21 mouse cellular contexts compared by ENCODE assay signal in genomic region chr8:77294599-77294998, GRCm38 (mm10).
DNase-seq lines count a peak whose midpoint lies in the region; ATAC-seq and TF ChIP-seq lines count a peak whose summit lies in the region.
"Had no signal": no experiment of that assay in that cellular context is flagged by ENCODE, and none has a peak within 500 bp of the region (broad histone marks: within the 10 kb centered on the region; RNA-seq: fewer than 3 reads in every experiment).

No protein-coding gene starts in this region.

- peak; percentile 40 for DNase-seq in intestine, embryonic 14.5 days (ENCODE audit: low spot score)
- DNase-seq in right cerebral cortex, postnatal 10 days (ENCODE audit: low spot score in 2 of 2): peak; percentile 48 to 63
- no peak for DNase-seq in right cerebral cortex, postnatal 14 days
- no peak for DNase-seq in left cerebral cortex, adult 2 months (ENCODE audit: extremely low spot score in 1 of 2, low spot score in 2 of 2)
- DNase-seq in MN1 (ENCODE audit: low spot score): no peak
- DNase-seq: adrenal gland, adult 2 months; cerebellum, adult 9-11 months; gastrocnemius, postnatal 10 days; heart, adult 18-20 months; lung, adult 18-20 months; lung, postnatal 14 days had no signal

- H3K4me3 ChIP-seq in intestine, embryonic 14.5 days (ENCODE audit: low read depth, low read length): no peak overlapping the region
- no peak overlapping the region for H3K4me3 ChIP-seq in intestine, embryonic 15.5 days (replicated peaks)
- no peak overlapping the region for H3K4me3 ChIP-seq in left cerebral cortex, adult 2 months
- no peak overlapping the region for H3K4me3 ChIP-seq in hindbrain, embryonic 13.5 days
- H3K4me3 ChIP-seq: embryonic facial prominence, embryonic 12.5 days; heart, embryonic 13.5 days; hindbrain, embryonic 15.5 days; limb, embryonic 10.5 days; midbrain, embryonic 13.5 days; neural tube, embryonic 12.5 days had no signal

- H3K9ac ChIP-seq in intestine, embryonic 14.5 days (ENCODE audit: low read length): no peak overlapping the region
- H3K9ac ChIP-seq in intestine, embryonic 15.5 days: no peak overlapping the region
- H3K9ac ChIP-seq in hindbrain, embryonic 13.5 days: no peak overlapping the region
- H3K9ac ChIP-seq: embryonic facial prominence, embryonic 12.5 days; heart, embryonic 13.5 days; hindbrain, embryonic 15.5 days; midbrain, embryonic 13.5 days; neural tube, embryonic 12.5 days had no signal

- TF ChIP-seq CTCF in left cerebral cortex, adult 2 months (IDR thresholded peaks at IDR 0.05): no peak

- peaks cover 19% of the 10 kb centered on the region for H3K36me3 ChIP-seq in intestine, embryonic 14.5 days (ENCODE audit: control insufficient read depth, insufficient read depth, low read length)
- H3K36me3 ChIP-seq in intestine, embryonic 15.5 days: no peaks in the 10 kb centered on the region
- H3K36me3 ChIP-seq in hindbrain, embryonic 13.5 days: no peaks in the 10 kb centered on the region
- H3K36me3 ChIP-seq: embryonic facial prominence, embryonic 12.5 days; hindbrain, embryonic 15.5 days; midbrain, embryonic 13.5 days; neural tube, embryonic 12.5 days had no signal

- intact Hi-C loops in left cerebral cortex, adult 2 months (cut with DNase I): loop anchor here (10.0 kb wide), 1 partner anchor 390 kb away; no protein-coding TSS in a partner anchor

- no peaks in the 10 kb centered on the region for H3K27me3 ChIP-seq in intestine, embryonic 14.5 days (replicated peaks; ENCODE audit: control insufficient read depth, insufficient read depth, low read length)
- H3K27me3 ChIP-seq in intestine, embryonic 15.5 days (replicated peaks): no peaks in the 10 kb centered on the region
- H3K27me3 ChIP-seq in hindbrain, embryonic 13.5 days: no peaks in the 10 kb centered on the region
- H3K27me3 ChIP-seq: embryonic facial prominence, embryonic 12.5 days; heart, embryonic 13.5 days; hindbrain, embryonic 15.5 days; midbrain, embryonic 13.5 days; neural tube, embryonic 12.5 days had no signal

- 88% methylated on average over 11 of the region's 11 CpGs for WGBS in intestine, embryonic 14.5 days
- WGBS in intestine, embryonic 15.5 days: 86% methylated on average over 11 of the region's 11 CpGs
- 90% methylated on average over 11 of the region's 11 CpGs for WGBS in hindbrain, embryonic 13.5 days

- no peak overlapping the region for H3K4me2 ChIP-seq in intestine, embryonic 14.5 days (ENCODE audit: low read length)
- no peak overlapping the region for H3K4me2 ChIP-seq in intestine, embryonic 15.5 days (replicated peaks)
- no peak overlapping the region for H3K4me2 ChIP-seq in hindbrain, embryonic 13.5 days
- H3K4me2 ChIP-seq: embryonic facial prominence, embryonic 12.5 days; heart, embryonic 13.5 days; hindbrain, embryonic 15.5 days; midbrain, embryonic 13.5 days; neural tube, embryonic 12.5 days had no signal

- H3K9me3 ChIP-seq in intestine, embryonic 14.5 days (ENCODE audit: control insufficient read depth, low read length): 0 out of 2 replicates have a peak, but pooled peaks cover 4% of the 10 kb centered on the region
- H3K9me3 ChIP-seq in intestine, embryonic 15.5 days: no peaks in the 10 kb centered on the region
- H3K9me3 ChIP-seq in hindbrain, embryonic 13.5 days: no peaks in the 10 kb centered on the region
- H3K9me3 ChIP-seq: hindbrain, embryonic 15.5 days; limb, embryonic 10.5 days; midbrain, embryonic 13.5 days; neural tube, embryonic 12.5 days had no signal

- no peak overlapping the region for H3K27ac ChIP-seq in intestine, embryonic 14.5 days (ENCODE audit: low read depth)
- no peak overlapping the region for H3K27ac ChIP-seq in intestine, embryonic 15.5 days
- H3K27ac ChIP-seq in left cerebral cortex, adult 2 months: peak overlapping the region; percentile 32; the same call in 1 of the 2 replicates
- no peak overlapping the region for H3K27ac ChIP-seq in hindbrain, embryonic 13.5 days
- H3K27ac ChIP-seq: embryonic facial prominence, embryonic 12.5 days; heart, embryonic 13.5 days; hindbrain, embryonic 15.5 days; kidney, postnatal 0 days; limb, embryonic 10.5 days; midbrain, embryonic 13.5 days; neural tube, embryonic 12.5 days had no signal

- no peak for ATAC-seq in intestine, embryonic 14.5 days (replicated peaks; ENCODE audit: low FRiP score, low TSS enrichment, low read depth)
- no peak for ATAC-seq in intestine, embryonic 15.5 days
- no peak for ATAC-seq in hindbrain, embryonic 13.5 days (ENCODE audit: low FRiP score)
- ATAC-seq: intestine, postnatal 0 days; midbrain, embryonic 13.5 days had no signal

- H3K4me1 ChIP-seq in intestine, embryonic 14.5 days (replicated peaks; ENCODE audit: control insufficient read depth, insufficient read depth, low read length): no peaks in the 10 kb centered on the region
- no peaks in the 10 kb centered on the region for H3K4me1 ChIP-seq in intestine, embryonic 15.5 days (replicated peaks)
- H3K4me1 ChIP-seq in hindbrain, embryonic 13.5 days (replicated peaks): no peaks in the 10 kb centered on the region
- H3K4me1 ChIP-seq: embryonic facial prominence, embryonic 12.5 days; hindbrain, embryonic 15.5 days; limb, embryonic 10.5 days; neural tube, embryonic 12.5 days had no signal

Comparison
In these comparisons a context has a peak if more than half of its experiments do, and no peak if none do; other contexts are left out.
1. DNase-seq: peak in intestine, embryonic 14.5 days (single experiment) and right cerebral cortex, postnatal 10 days (2 of 2); none in right cerebral cortex, postnatal 14 days (single experiment), left cerebral cortex, adult 2 months (0 of 2) and MN1 (single experiment).